Mouse (Mus musculus): ENCODE measurements around the gene Dnah2. TPM values are rescaled to one million over a fixed set of nuclear protein-coding genes. Genes with fewer than 3 reads are reported as not detected.
A peak's percentile ranks its signal among the peaks of the same experiment; 100 is the strongest.
"Not testable (repeated sequence)": the region's sequence is repeated elsewhere in the genome, so short reads cannot be mapped to it uniquely, and the experiment has no call there.

The Dnah2 gene
- polyA plus RNA-seq, 1 experiment from 2014 or later = 1.5 TPM

DNA sequence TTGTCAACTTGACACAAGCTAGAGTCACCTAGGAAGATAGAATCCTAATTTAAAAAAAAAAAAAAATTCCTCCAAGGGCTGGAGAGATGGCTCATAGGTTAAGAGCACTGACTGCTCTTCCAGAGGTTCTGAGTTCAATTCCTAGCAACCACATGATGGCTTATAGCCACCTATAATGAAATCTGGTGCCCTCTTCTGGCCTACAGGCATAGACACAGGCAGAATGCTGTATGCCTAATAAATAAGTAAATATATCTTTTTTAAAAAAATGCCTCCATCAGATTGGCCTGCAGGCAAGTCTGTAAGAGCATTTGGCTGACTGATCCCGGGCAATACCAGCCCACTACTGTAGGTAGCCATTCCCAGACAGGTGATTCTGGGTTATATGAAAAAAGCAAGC, 13.9 kb downstream of the Dnah2 start:
- DNase-seq (ENCODE audit: low spot score) = no peak
- no peak overlapping the region for H3K4me3 ChIP-seq (ENCODE audit: low read depth, low read length)
- WGBS = 83% methylated on average over 1 of the region's 1 CpGs

DNA sequence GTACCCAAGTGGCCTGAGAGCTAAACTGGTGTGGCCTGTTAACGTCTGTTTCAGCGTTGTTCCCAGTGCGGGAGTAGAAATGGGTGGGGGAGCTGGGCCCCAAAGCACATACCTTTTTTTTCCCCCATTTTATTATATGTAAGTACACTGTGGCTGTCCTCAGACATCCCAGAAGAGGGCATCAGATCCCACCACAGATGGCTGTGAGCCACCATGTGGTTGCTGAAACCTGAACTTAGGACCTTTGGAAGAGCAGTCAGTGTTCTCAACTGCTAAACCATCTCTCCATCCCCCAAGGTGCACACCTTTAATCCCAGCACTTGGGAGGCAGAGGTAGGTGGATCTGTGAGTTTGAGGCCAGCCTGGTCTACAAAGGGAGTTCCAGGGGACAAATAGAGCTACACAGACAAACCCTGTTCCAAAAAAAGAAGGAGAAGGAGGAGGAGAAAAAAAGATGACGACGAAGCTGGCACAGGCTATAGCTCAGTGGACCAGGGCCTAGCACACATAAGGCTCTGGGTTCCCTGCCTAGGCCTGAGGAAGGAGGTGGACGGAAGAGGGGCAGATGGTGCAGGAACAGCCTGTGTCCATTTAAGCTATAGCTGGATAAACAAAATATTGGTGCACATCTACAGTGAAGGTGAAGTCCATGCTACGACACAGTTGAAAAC, 16.3 kb downstream of the Dnah2 start:
- H3K9me3 ChIP-seq (replicated peaks; ENCODE audit: control insufficient read depth, low read length) = no peaks in the 10 kb centered on the region
- H3K4me1 ChIP-seq (ENCODE audit: control insufficient read depth, insufficient read depth, low read length) = no peaks in the 10 kb centered on the region
- H3K4me3 ChIP-seq (ENCODE audit: low read depth, low read length) = no peak overlapping the region
- no peak overlapping the region for H3K4me2 ChIP-seq (ENCODE audit: low read depth, low read length)
- no peak for DNase-seq (ENCODE audit: low spot score)
- no peak overlapping the region for H3K9ac ChIP-seq (replicated peaks; ENCODE audit: low read length)
- H3K27ac ChIP-seq (replicated peaks; ENCODE audit: low read depth, low read length) = no peak overlapping the region
- H3K27me3 ChIP-seq (ENCODE audit: control insufficient read depth, insufficient read depth, low read length) = no peaks in the 10 kb centered on the region
- 86% methylated on average over 7 of the region's 7 CpGs for WGBS
- H3K36me3 ChIP-seq (replicated peaks; ENCODE audit: control insufficient read depth, insufficient read depth, low read depth, low read length) = no peaks in the 10 kb centered on the region
- no peak for ATAC-seq (replicated peaks; ENCODE audit: insufficient number of reproducible peaks, low FRiP score, low TSS enrichment, low read depth)

More for the DNA sequence above, 13.9 kb downstream of the Dnah2 start:
- Histone ChIP-seq H3K4me2 (ENCODE audit: low read depth, low read length) (no peak overlapping the region), H3K9me3 (replicated peaks; ENCODE audit: control insufficient read depth, low read length) (no peaks in the 10 kb centered on the region), H3K4me1 (ENCODE audit: control insufficient read depth, insufficient read depth, low read length) (no peaks in the 10 kb centered on the region), H3K27ac (replicated peaks; ENCODE audit: low read depth, low read length) (no peak overlapping the region), H3K9ac (replicated peaks; ENCODE audit: low read length) (no peak overlapping the region), H3K27me3 (ENCODE audit: control insufficient read depth, insufficient read depth, low read length) (no peaks in the 10 kb centered on the region), H3K36me3 (replicated peaks; ENCODE audit: control insufficient read depth, insufficient read depth, low read depth, low read length) (no peaks in the 10 kb centered on the region)
- ATAC-seq (replicated peaks; ENCODE audit: insufficient number of reproducible peaks, low FRiP score, low TSS enrichment, low read depth) = no peak

DNA sequence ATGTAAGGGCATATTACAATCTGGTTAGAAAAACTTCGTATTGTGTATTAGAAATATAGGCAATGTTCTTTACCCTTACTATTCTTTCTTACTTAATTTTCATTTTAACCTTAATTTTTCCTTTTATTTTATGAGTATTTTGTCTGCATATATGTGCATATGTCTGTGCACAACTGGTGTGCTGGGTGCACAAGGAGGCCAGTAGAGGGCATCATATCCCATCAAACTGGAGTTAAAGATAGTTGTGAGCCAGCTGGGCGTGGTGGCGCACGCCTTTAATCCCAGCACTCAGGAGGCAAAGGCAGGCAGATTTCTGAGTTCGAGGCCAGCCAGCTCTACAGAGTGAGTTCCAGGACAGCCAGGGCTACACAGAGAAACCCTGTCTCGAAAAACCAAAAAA, 18.2 kb downstream of the Dnah2 start:
- not testable (repeated sequence) for H3K27ac ChIP-seq (replicated peaks; ENCODE audit: low read depth, low read length); H3K9me3 ChIP-seq (replicated peaks; ENCODE audit: control insufficient read depth, low read length); H3K4me1 ChIP-seq (ENCODE audit: control insufficient read depth, insufficient read depth, low read length); H3K4me2 ChIP-seq (ENCODE audit: low read depth, low read length); DNase-seq (ENCODE audit: low spot score); H3K4me3 ChIP-seq (ENCODE audit: low read depth, low read length); H3K36me3 ChIP-seq (replicated peaks; ENCODE audit: control insufficient read depth, insufficient read depth, low read depth, low read length); ATAC-seq (replicated peaks; ENCODE audit: insufficient number of reproducible peaks, low FRiP score, low TSS enrichment, low read depth); H3K27me3 ChIP-seq (ENCODE audit: control insufficient read depth, insufficient read depth, low read length); H3K9ac ChIP-seq (replicated peaks; ENCODE audit: low read length)
- 89% methylated on average over 6 of the region's 6 CpGs for WGBS

DNA sequence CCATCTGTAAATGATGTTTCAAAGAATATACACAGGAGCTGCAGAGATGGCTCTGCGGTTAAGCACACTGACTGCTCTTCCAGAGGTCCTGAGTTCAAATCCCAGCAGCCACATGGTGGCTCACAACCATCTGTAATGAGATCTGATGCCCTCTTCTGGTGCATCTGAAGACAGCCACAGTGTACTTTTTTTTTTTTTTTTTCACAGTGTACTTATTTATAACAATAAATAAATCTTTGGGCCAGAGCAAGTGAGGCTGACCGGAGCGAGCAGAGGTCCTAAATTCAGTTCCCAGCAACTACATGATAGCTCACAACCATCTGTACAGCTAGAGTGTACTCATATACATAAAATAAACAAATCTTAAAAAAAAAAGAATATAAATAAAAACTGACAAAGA, 18.6 kb downstream of the Dnah2 start:
- not testable (repeated sequence) for H3K27me3 ChIP-seq (ENCODE audit: control insufficient read depth, insufficient read depth, low read length); H3K4me3 ChIP-seq (ENCODE audit: low read depth, low read length); H3K27ac ChIP-seq (replicated peaks; ENCODE audit: low read depth, low read length); H3K36me3 ChIP-seq (replicated peaks; ENCODE audit: control insufficient read depth, insufficient read depth, low read depth, low read length); DNase-seq (ENCODE audit: low spot score); H3K9me3 ChIP-seq (replicated peaks; ENCODE audit: control insufficient read depth, low read length); H3K4me2 ChIP-seq (ENCODE audit: low read depth, low read length); H3K4me1 ChIP-seq (ENCODE audit: control insufficient read depth, insufficient read depth, low read length); H3K9ac ChIP-seq (replicated peaks; ENCODE audit: low read length); ATAC-seq (replicated peaks; ENCODE audit: insufficient number of reproducible peaks, low FRiP score, low TSS enrichment, low read depth)
- WGBS = 93% methylated on average over 3 of the region's 3 CpGs

DNA sequence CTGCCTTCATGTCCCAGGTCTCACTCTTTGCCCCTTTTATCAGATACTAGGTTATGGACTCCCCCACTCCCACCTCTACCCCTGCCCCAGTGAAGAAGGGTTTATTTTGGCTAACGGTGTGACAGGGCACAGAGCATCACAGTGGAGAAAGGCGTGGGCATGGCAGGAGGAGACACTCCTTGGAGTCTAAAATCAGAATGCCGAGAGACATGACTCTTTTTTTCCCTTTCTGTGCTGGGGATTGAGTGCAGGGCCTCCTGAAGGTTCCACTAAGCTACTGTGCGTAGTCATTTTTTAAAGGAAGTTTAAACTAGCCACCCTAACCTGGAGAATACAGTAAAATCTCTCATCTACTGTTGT, 20.9 kb downstream of the Dnah2 start:
- Histone ChIP-seq H3K36me3 (replicated peaks; ENCODE audit: control insufficient read depth, insufficient read depth, low read depth, low read length) (no peaks in the 10 kb centered on the region), H3K4me1 (ENCODE audit: control insufficient read depth, insufficient read depth, low read length) (no peaks in the 10 kb centered on the region; the same call in 1 of the 2 replicates), H3K27ac (replicated peaks; ENCODE audit: low read depth, low read length) (no peak overlapping the region), H3K9ac (replicated peaks; ENCODE audit: low read length) (peak overlapping the region; percentile 76), H3K4me2 (ENCODE audit: low read depth, low read length) (no peak overlapping the region), H3K27me3 (ENCODE audit: control insufficient read depth, insufficient read depth, low read length) (no peaks in the 10 kb centered on the region), H3K4me3 (ENCODE audit: low read depth, low read length) (no peak overlapping the region), H3K9me3 (replicated peaks; ENCODE audit: control insufficient read depth, low read length) (no peaks in the 10 kb centered on the region)
- 85% methylated on average over 4 of the region's 4 CpGs for WGBS
- no peak for DNase-seq (ENCODE audit: low spot score)
- ATAC-seq (replicated peaks; ENCODE audit: insufficient number of reproducible peaks, low FRiP score, low TSS enrichment, low read depth) = no peak

DNA sequence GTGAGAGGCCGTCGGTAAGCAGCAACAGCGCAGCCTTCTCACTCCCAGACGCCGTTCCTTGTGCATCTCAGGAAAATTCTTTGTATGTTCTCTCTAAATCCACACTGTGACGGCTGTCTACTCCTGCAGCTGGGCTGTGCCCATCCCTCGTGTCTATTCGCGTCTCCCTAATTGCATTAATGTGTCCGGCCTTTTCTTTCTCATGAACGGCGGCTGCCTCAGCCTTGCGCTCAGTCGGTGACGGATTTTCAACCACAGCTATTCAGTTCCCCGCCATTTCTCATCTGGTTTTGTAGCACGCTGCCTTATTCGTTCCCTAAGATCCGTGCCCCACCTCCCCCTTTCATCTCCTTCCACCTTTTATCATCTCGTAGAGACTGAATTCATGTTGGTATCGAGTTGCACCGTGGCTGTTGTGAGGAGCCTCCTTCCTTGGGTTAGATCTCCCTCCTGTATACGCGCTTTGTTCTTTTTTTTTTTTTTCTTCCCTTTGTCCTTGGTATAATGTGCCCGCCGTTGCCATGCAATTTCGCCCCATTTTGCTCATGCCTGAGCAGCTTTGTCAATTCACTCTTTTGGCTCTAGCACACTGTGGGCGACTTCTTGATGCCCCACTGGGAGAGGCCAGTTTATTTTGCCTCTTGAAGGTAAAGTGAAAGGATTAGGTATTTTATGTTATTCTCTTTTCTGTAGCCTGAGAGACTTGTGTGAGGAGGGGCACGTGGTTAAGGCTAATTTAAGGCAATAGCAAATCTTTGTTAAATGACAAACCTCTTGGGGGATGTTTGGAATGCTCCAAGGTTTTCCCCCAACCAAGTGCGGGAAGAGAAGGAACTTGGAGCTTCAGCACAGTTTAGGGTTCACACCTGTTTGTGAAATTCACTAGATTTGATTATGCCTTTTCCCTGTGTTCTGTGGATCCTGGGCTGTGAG, 21.5 kb downstream of the Dnah2 start:
- Histone ChIP-seq H3K27me3 (ENCODE audit: control insufficient read depth, insufficient read depth, low read length) (no peaks in the 10 kb centered on the region), H3K4me3 (ENCODE audit: low read depth, low read length) (peak overlapping the region; percentile 25), H3K9ac (replicated peaks; ENCODE audit: low read length) (peak overlapping the region; percentile 76), H3K4me1 (ENCODE audit: control insufficient read depth, insufficient read depth, low read length) (no peaks in the 10 kb centered on the region; the same call in 1 of the 2 replicates), H3K27ac (replicated peaks; ENCODE audit: low read depth, low read length) (peak overlapping the region; percentile 69), H3K36me3 (replicated peaks; ENCODE audit: control insufficient read depth, insufficient read depth, low read depth, low read length) (no peaks in the 10 kb centered on the region), H3K4me2 (ENCODE audit: low read depth, low read length) (peak overlapping the region; percentile 47), H3K9me3 (replicated peaks; ENCODE audit: control insufficient read depth, low read length) (no peaks in the 10 kb centered on the region)
- ATAC-seq (replicated peaks; ENCODE audit: insufficient number of reproducible peaks, low FRiP score, low TSS enrichment, low read depth) = peak; percentile 44
- peak; percentile 72 for DNase-seq (ENCODE audit: low spot score)
- 8% methylated on average over 30 of the region's 30 CpGs for WGBS

DNA sequence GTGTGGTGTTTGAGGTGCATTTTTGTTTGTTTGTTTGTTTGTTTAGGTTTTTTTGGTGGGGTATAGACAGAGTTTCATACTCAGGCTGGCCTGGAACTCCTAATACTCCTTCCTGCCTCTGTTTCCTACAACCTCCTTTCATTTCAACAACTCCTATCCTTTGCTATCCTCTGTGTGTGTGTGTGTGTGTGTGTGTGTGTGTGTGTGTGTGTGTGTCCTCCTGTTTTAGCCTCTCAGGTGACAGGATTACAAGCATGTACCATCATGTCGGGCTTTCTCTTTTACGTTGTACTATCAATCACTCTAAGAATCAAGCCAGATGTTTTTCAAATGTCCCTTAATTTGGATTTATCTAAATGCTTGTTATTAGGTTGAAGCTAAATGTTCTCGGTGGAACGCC, 22.3 kb downstream of the Dnah2 start:
- DNase-seq (ENCODE audit: low spot score) = no peak
- ATAC-seq (replicated peaks; ENCODE audit: insufficient number of reproducible peaks, low FRiP score, low TSS enrichment, low read depth) = no peak
- Histone ChIP-seq H3K4me1 (ENCODE audit: control insufficient read depth, insufficient read depth, low read length) (no peaks in the 10 kb centered on the region; the same call in 1 of the 2 replicates), H3K36me3 (replicated peaks; ENCODE audit: control insufficient read depth, insufficient read depth, low read depth, low read length) (no peaks in the 10 kb centered on the region), H3K27ac (replicated peaks; ENCODE audit: low read depth, low read length) (peak overlapping the region; percentile 69), H3K4me2 (ENCODE audit: low read depth, low read length) (peak overlapping the region; percentile 47), H3K9ac (replicated peaks; ENCODE audit: low read length) (peak overlapping the region; percentile 76), H3K9me3 (replicated peaks; ENCODE audit: control insufficient read depth, low read length) (no peaks in the 10 kb centered on the region), H3K27me3 (ENCODE audit: control insufficient read depth, insufficient read depth, low read length) (no peaks in the 10 kb centered on the region), H3K4me3 (ENCODE audit: low read depth, low read length) (peak overlapping the region; percentile 25)
- WGBS = 39% methylated on average over 4 of the region's 4 CpGs

DNA sequence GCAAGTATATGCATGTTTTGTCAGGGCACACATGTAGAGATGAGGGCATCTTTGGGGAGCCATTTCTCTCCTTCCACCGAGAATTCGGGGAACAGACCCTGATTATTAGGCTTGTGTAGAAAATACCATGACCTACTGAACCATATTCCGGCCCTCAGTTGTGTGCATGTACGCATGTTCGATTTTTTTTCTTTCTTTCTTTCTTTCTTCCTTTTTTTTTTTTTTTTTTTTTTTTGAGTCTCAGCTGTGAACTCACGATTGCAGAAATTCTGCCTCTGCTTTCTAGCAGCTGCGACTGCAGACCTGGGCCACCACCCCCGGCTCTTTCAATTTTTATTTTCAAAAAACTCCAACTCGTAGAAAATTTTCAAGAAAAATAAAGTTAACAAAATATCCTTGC, 23.2 kb downstream of the Dnah2 start:
- Histone ChIP-seq H3K4me2 (ENCODE audit: low read depth, low read length) (no peak overlapping the region), H3K9me3 (replicated peaks; ENCODE audit: control insufficient read depth, low read length) (no peaks in the 10 kb centered on the region), H3K4me1 (ENCODE audit: control insufficient read depth, insufficient read depth, low read length) (no peaks in the 10 kb centered on the region; the same call in 1 of the 2 replicates), H3K9ac (replicated peaks; ENCODE audit: low read length) (no peak overlapping the region), H3K36me3 (replicated peaks; ENCODE audit: control insufficient read depth, insufficient read depth, low read depth, low read length) (no peaks in the 10 kb centered on the region), H3K4me3 (ENCODE audit: low read depth, low read length) (no peak overlapping the region), H3K27me3 (ENCODE audit: control insufficient read depth, insufficient read depth, low read length) (no peaks in the 10 kb centered on the region), H3K27ac (replicated peaks; ENCODE audit: low read depth, low read length) (no peak overlapping the region)
- WGBS = 88% methylated on average over 9 of the region's 9 CpGs
- ATAC-seq (replicated peaks; ENCODE audit: insufficient number of reproducible peaks, low FRiP score, low TSS enrichment, low read depth) (no peak), DNase-seq (ENCODE audit: low spot score) (no peak)

Measured in embryonic facial prominence, embryonic 11.5 days (tissue).